Mouse (Mus musculus) embryonic facial prominence, embryonic 11.5 days (tissue): ENCODE data around the gene Arrdc4. TPM values are rescaled to one million over a fixed set of nuclear protein-coding genes. Genes with fewer than 3 reads are reported as not detected.

ENCODE experiments used
- ATAC-seq: fragments of 200-750 bp; cut with Nextera tagmentation; replicated peaks from 2 replicates; pipeline ENCODE4 v1.8.0; 2017; ENCODE audit warnings: low read depth; ENCODE audit not compliant: insufficient number of reproducible peaks, low FRiP score, low TSS enrichment
- DNase-seq: peaks from one replicate; pipeline ENCODE4 v3.0.0-alpha.2; 2015; ENCODE audit warnings: low spot score
- H3K27ac ChIP-seq: fragments of 300-500 bp; sonication (generic); replicated peaks from 2 replicates; pipeline ENCODE4 v1.5.1; 2014; ENCODE audit warnings: mild to moderate bottlenecking, low read depth, low read length, control low read depth
- H3K27me3 ChIP-seq: fragments of 300-500 bp; sonication (generic); 2 replicates; pipeline ENCODE4 v1.6.1; 2014; ENCODE audit warnings: mild to moderate bottlenecking, low read length, moderate library complexity, mixed read lengths; ENCODE audit not compliant: control insufficient read depth, insufficient read depth
- H3K36me3 ChIP-seq: fragments of 300-500 bp; sonication (generic); replicated peaks from 2 replicates; pipeline ENCODE4 v1.6.1; 2014; ENCODE audit warnings: low read depth, mild to moderate bottlenecking, low read length, moderate library complexity, mixed read lengths; ENCODE audit not compliant: control insufficient read depth, insufficient read depth
- H3K4me1 ChIP-seq: fragments of 300-500 bp; sonication (generic); 2 replicates; pipeline ENCODE4 v1.6.1; 2014; ENCODE audit warnings: low read length, mixed read lengths; ENCODE audit not compliant: control insufficient read depth, insufficient read depth
- H3K4me2 ChIP-seq: fragments of 300-500 bp; sonication (generic); 2 replicates; pipeline ENCODE4 v1.6.1; 2014; ENCODE audit warnings: low read depth, mild to moderate bottlenecking, control low read depth, low read length, moderate library complexity
- H3K4me3 ChIP-seq: fragments of 300-500 bp; sonication (generic); 2 replicates; pipeline ENCODE4 v1.5.1; 2014; ENCODE audit warnings: low read depth, low read length, control low read depth
- H3K9ac ChIP-seq: fragments of 300-500 bp; sonication (generic); replicated peaks from 2 replicates; pipeline ENCODE4 v1.6.1; 2014; ENCODE audit warnings: mild to moderate bottlenecking, control low read depth, low read length
- H3K9me3 ChIP-seq: fragments of 300-500 bp; sonication (generic); replicated peaks from 2 replicates; pipeline ENCODE4 v1.6.1; 2016; ENCODE audit warnings: mild to moderate bottlenecking, low read length, inconsistent platforms, mixed read lengths; ENCODE audit not compliant: control insufficient read depth
- WGBS: fragments of 180-500 bp; shearing (Covaris S2); extraction: QIAGEN DNeasy Blood & Tissue Kit; methylation state at CpG from one replicate; pipeline ENCODE4 v1.1.7; 2014; 5-methylcytosine and 5-hydroxymethylcytosine counted together
- polyA plus RNA-seq: library from polyadenylated mRNA; unstranded; fragments of >200 nt; fragmentation: Nextera tagmentation; extraction: Ambion mirVana; gene quantifications from 2 replicates; pipeline ENCODE4 v1.2.1, GENCODE M21; 2014

The Arrdc4 gene
- 20.8 and 21.1 TPM in 2 replicates for polyA plus RNA-seq

DNA sequence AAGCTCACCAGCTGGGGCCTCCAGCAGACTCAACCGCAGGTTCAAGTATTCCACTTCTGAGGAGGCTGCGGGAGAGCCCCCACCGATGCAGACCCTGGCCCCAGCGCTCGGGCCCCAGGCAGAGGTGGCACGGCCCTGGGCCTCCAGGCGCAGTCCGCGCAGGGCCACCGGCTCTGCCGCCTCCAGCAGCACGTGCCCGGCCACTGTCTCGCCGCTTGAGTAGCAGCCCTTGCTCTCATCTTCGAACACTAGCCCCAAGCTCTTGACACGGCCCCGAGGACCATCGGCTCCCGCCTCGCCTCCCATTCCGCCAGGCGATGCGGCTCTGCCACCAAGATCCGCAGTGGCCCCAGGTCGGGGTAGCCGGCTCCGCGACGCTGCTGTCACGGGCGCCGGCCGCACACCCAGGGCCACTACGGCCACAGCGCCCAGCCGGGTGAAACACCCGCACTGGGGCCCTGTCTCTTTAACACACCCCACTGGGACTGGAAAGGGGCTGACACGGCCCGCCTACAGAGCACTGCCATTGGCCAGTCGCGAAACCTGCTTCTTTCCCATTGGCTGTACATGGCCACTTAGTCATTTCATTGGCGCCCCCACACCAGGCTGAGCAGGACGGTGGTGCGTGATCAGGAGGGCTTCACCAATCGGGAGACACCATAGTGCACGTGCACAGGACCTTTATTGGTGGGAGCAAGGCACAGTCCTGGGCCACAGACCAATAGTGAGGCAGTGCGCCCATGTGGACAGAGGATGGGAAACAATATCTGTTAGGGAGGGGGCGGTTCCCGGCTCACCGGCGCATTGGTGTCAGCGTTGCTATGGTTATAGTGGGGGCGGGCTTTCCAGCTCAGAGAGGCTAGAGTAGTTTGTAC, at the start of gene Arrdc4:
Gene Arrdc4, minus strand, starts transcription at position 481 of the 875 bp plus-strand sequence.
- no peaks in the 10 kb centered on the region for H3K36me3 ChIP-seq
- WGBS: 2% methylated on average over 54 of the region's 54 CpGs
- H3K27ac ChIP-seq: no peak within 1 kb of the TSS; the same call in 1 of the 2 replicates
- peak within 1 kb of the TSS; percentile 77 for H3K9ac ChIP-seq
- DNase-seq (peak; percentile 98), ATAC-seq (peak; percentile 100)
- H3K27me3 ChIP-seq: no peaks in the 10 kb centered on the region
- no peaks in the 10 kb centered on the region for H3K4me1 ChIP-seq
- H3K4me3 ChIP-seq: peak within 1 kb of the TSS; percentile 77
- peak within 1 kb of the TSS; percentile 92 for H3K4me2 ChIP-seq
- H3K9me3 ChIP-seq: no peaks in the 10 kb centered on the region

DNA sequence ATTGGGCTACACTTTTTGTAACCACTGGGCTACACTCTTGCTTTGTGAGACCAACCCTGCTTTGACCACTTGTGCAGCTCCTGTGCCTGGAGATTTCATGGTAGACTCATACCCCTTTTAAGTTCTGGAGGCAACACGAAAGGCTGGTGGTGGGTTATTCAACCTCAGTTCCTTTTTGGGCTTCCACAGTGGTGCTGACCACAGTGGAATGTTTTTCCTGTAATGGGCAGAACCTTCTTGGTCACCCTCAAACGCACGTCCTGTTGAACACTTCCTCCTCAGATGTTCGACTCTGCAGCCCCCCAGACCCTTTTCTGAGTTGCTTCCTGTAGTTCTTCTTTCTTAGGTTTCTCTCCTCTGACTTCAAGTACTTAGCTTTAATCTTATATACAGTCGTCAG, 46.5 kb upstream of the Arrdc4 start:
- Histone ChIP-seq H3K27me3 (no peaks in the 10 kb centered on the region), H3K4me3 (no peak overlapping the region), H3K9me3 (no peaks in the 10 kb centered on the region), H3K27ac (no peak overlapping the region), H3K36me3 (no peaks in the 10 kb centered on the region), H3K4me1 (no peaks in the 10 kb centered on the region), H3K9ac (no peak overlapping the region), H3K4me2 (no peak overlapping the region)
- WGBS: 69% methylated on average over 5 of the region's 5 CpGs
- no peak for DNase-seq
- no peak for ATAC-seq

GRCm38 (mm10) chr7:68788711-68789110, 39.7 kb upstream of the Arrdc4 start:
- no peak overlapping the region for H3K9ac ChIP-seq
- no peaks in the 10 kb centered on the region for H3K27me3 ChIP-seq
- H3K4me1 ChIP-seq: no peaks in the 10 kb centered on the region
- H3K36me3 ChIP-seq: no peaks in the 10 kb centered on the region
- no peak overlapping the region for H3K27ac ChIP-seq
- DNase-seq (no peak), ATAC-seq (no peak)
- no peak overlapping the region for H3K4me2 ChIP-seq
- H3K9me3 ChIP-seq: no peaks in the 10 kb centered on the region
- WGBS: 79% methylated on average over 3 of the region's 3 CpGs
- no peak overlapping the region for H3K4me3 ChIP-seq

DNA sequence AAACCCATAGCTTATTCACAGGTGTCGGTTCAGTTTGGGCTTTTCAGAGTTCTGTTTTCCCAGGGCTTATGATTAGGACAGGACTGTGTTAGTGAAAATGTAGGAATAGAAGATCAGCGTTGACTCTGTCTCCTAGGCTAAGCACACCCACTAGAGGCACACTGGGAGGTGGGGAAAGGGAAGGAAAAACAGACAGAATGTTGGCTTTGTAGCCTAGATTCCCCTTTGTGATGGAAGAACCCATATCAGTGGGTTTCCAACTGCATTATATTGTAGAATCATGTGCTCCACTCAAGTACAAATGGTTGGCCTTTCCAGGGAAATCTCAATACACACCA, 22.7 kb upstream of the Arrdc4 start:
- no peaks in the 10 kb centered on the region for H3K9me3 ChIP-seq
- H3K36me3 ChIP-seq: no peaks in the 10 kb centered on the region
- H3K9ac ChIP-seq: no peak overlapping the region
- no peak for ATAC-seq
- H3K27me3 ChIP-seq: no peaks in the 10 kb centered on the region
- H3K27ac ChIP-seq: no peak overlapping the region
- no peak overlapping the region for H3K4me2 ChIP-seq
- no peak overlapping the region for H3K4me3 ChIP-seq
- no peak for DNase-seq
- WGBS: 76% methylated on average over 2 of the region's 2 CpGs
- H3K4me1 ChIP-seq: no peaks in the 10 kb centered on the region

- Histone ChIP-seq H3K36me3 (no peaks in the 10 kb centered on the region), H3K27ac (no peak overlapping the region), H3K9ac (no peak overlapping the region), H3K4me1 (no peaks in the 10 kb centered on the region), H3K4me3 (no peak overlapping the region), H3K9me3 (no peaks in the 10 kb centered on the region), H3K4me2 (no peak overlapping the region), H3K27me3 (no peaks in the 10 kb centered on the region)
- DNase-seq: no peak
- 77% methylated on average over 7 of the region's 7 CpGs for WGBS
- no peak for ATAC-seq
Observed at GRCm38 (mm10) chr7:68770894-68771756, 22.1 kb upstream of the Arrdc4 start.

- Histone ChIP-seq H3K4me2 (no peak overlapping the region), H3K4me1 (no peaks in the 10 kb centered on the region), H3K9ac (no peak overlapping the region), H3K4me3 (no peak overlapping the region), H3K27me3 (no peaks in the 10 kb centered on the region), H3K36me3 (no peaks in the 10 kb centered on the region), H3K27ac (no peak overlapping the region), H3K9me3 (no peaks in the 10 kb centered on the region)
- DNase-seq (no peak), ATAC-seq (no peak)
- WGBS: 92% methylated on average over 4 of the region's 4 CpGs
Observed at GRCm38 (mm10) chr7:68765926-68766325, 16.9 kb upstream of the Arrdc4 start.

DNA sequence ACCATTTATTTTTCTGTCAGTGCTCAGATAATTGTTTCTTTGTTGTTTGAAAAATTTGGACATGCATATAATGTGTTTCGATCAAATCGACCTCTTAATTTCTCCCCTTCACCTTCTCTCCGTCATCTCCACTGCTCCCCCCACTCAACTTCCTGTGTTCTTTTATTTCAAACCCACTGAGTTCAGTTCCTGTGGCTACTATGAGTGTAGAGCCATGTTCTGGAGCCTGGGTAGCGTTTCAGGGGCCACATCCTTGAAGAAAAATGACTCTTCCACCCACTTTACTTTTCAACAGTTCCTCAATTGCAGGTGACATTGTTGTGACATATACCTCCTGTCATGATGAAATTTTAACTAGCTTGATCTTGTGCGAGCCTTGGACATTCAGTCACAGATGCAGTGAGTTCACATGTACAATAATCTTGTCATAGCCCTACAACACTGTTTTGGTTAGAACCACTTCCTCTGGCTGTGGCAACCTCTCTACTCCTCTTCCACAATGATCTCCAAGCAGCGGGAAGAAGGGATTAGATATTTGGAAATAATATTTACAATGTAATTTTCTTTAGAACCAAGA, 10.2 kb upstream of the Arrdc4 start:
- Histone ChIP-seq H3K9me3 (no peaks in the 10 kb centered on the region), H3K36me3 (no peaks in the 10 kb centered on the region), H3K4me1 (no peaks in the 10 kb centered on the region), H3K27ac (no peak overlapping the region), H3K4me3 (no peak overlapping the region), H3K4me2 (no peak overlapping the region), H3K9ac (no peak overlapping the region), H3K27me3 (no peaks in the 10 kb centered on the region)
- ATAC-seq (no peak), DNase-seq (no peak)
- WGBS: 77% methylated on average over 6 of the region's 6 CpGs
